Mouse (Mus musculus): Measurements from ENCODE around the gene Nlgn1.

DNA sequence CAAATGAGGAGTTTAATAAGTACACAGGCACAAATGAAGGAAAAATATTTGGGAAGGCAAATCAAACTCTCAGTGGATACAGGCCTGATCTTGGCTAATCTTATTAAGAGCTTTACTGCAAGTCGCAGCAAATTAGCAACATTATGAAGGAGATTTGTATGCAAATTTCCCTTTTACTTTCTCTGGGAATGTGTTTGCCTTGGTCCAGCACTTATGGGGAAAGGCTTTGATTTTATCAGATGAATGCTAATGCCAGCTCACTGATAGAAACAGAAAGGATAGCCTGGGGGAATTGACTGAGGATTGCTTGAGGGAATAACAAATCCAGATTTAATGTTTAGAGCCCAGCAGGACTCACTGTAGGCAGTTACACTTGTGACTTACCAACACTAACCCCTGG is 725.7 kb downstream of the Nlgn1 start:
- no peak for TF ChIP-seq CTCF (IDR thresholded peaks at IDR 0.05; ENCODE audit: low read depth)
- TF ChIP-seq EP300 (IDR thresholded peaks at IDR 0.05; ENCODE audit: low read depth): no peak

Data from liver, embryonic 14.5 days (tissue).